Mouse (Mus musculus) skeletal muscle tissue, adult 2 months (tissue): ENCODE results near the gene Tex50.
"Not testable (repeated sequence)": the region's sequence is repeated elsewhere in the genome, so short reads cannot be mapped to it uniquely, and the experiment has no call there.

Experiments
- DNase-seq: peaks from one replicate; pipeline ENCODE4 v3.0.0-alpha.2; 2012; ENCODE audit warnings: low read depth, low spot score

Gene Tex50

GRCm38 (mm10) chr1:161159214-161159613 is at the start of gene Tex50:
TSS of gene Tex50 (minus strand) at chr1:161159314.
- no peak for DNase-seq

GRCm38 (mm10) chr1:161199856-161200255 is 40.7 kb upstream of the Tex50 start:
- DNase-seq: no peak

GRCm38 (mm10) chr1:161196364-161196763 is 37.2 kb upstream of the Tex50 start:
- not testable (repeated sequence) for DNase-seq

- DNase-seq: peak; percentile 54
Observed at GRCm38 (mm10) chr1:161195541-161196351, 36.6 kb upstream of the Tex50 start.

- DNase-seq: no peak
Observed at GRCm38 (mm10) chr1:161190253-161190910, 31.3 kb upstream of the Tex50 start.

- DNase-seq: no peak
Observed at GRCm38 (mm10) chr1:161185431-161185830, 26.3 kb upstream of the Tex50 start.

- DNase-seq: no peak
Observed at GRCm38 (mm10) chr1:161183677-161184076, 24.6 kb upstream of the Tex50 start.

- DNase-seq: no peak
Observed at GRCm38 (mm10) chr1:161182386-161182785, 23.3 kb upstream of the Tex50 start.

- peak; percentile 5 for DNase-seq
Observed at GRCm38 (mm10) chr1:161180674-161181073, 21.6 kb upstream of the Tex50 start.

- DNase-seq: peak; percentile 18
Observed at GRCm38 (mm10) chr1:161170651-161171050, 11.5 kb upstream of the Tex50 start.

GRCm38 (mm10) chr1:161160266-161160665 is 1.2 kb upstream of the Tex50 start:
- DNase-seq: no peak

- DNase-seq: no peak
Observed at GRCm38 (mm10) chr1:161156546-161156945, 2.6 kb downstream of the Tex50 start.

- DNase-seq: no peak
Observed at GRCm38 (mm10) chr1:161151098-161151497, 8.0 kb downstream of the Tex50 start.

GRCm38 (mm10) chr1:161147888-161148287 is 11.2 kb downstream of the Tex50 start:
- no peak for DNase-seq

GRCm38 (mm10) chr1:161145611-161146010 is 13.5 kb downstream of the Tex50 start:
- DNase-seq: not testable (repeated sequence)

GRCm38 (mm10) chr1:161143216-161143615 is 15.9 kb downstream of the Tex50 start:
- no peak for DNase-seq

- DNase-seq: no peak
Observed at GRCm38 (mm10) chr1:161142531-161143159, 16.5 kb downstream of the Tex50 start, which contains the start of gene Ankrd45. TSS of gene Ankrd45 (plus strand) at chr1:161142691.

- no peak for DNase-seq
Observed at GRCm38 (mm10) chr1:161140026-161140762, 18.9 kb downstream of the Tex50 start.

GRCm38 (mm10) chr1:161139496-161139895 is 19.6 kb downstream of the Tex50 start:
- no peak for DNase-seq

GRCm38 (mm10) chr1:161130726-161131664 is 28.1 kb downstream of the Tex50 start, which contains the start of gene Klhl20:
TSS of gene Klhl20 (minus strand) at chr1:161131511.
- DNase-seq: peak; percentile 84
